Mouse (Mus musculus): ENCODE results near the gene Cdpf1.
A peak's percentile ranks its signal among the peaks of the same experiment; 100 is the strongest.

GRCm38 (mm10) chr15:85840983-85841382 lies 29.5 kb upstream of the Cdpf1 start:
- TF ChIP-seq POLR2A (IDR thresholded peaks at IDR 0.05; ENCODE audit: control insufficient read depth, extremely low read depth, insufficient read depth, low read length, poor library complexity) (no peak), CTCF (IDR thresholded peaks at IDR 0.05; ENCODE audit: borderline replicate concordance, control insufficient read depth, extremely low read depth, insufficient read depth, low read length, poor library complexity) (peak; percentile 64; the same call in 1 of the 2 replicates)
